Mouse (Mus musculus) limb, embryonic 10.5 days (tissue): ENCODE measurements around the gene Gstm4. TPM values are rescaled to one million over a fixed set of nuclear protein-coding genes. Genes with fewer than 3 reads are reported as not detected.
A peak's percentile ranks its signal among the peaks of the same experiment; 100 is the strongest.
"Not testable (repeated sequence)": the region's sequence is repeated elsewhere in the genome, so short reads cannot be mapped to it uniquely, and the experiment has no call there.

Source experiments
- DNase-seq: peaks from one replicate; pipeline ENCODE4 v3.0.0-alpha.2; 2017; ENCODE audit warnings: low spot score
- H3K27ac ChIP-seq: fragments of 300-500 bp; sonication (generic); 2 replicates; pipeline ENCODE4 v1.5.1; 2016; ENCODE audit warnings: mild to moderate bottlenecking
- H3K27me3 ChIP-seq: fragments of 300-500 bp; sonication (generic); 2 replicates; pipeline ENCODE4 v1.6.1; 2016; ENCODE audit warnings: low read depth, mild to moderate bottlenecking; ENCODE audit not compliant: poor library complexity, severe bottlenecking
- H3K36me3 ChIP-seq: fragments of 300-500 bp; sonication (generic); 2 replicates; pipeline ENCODE4 v1.6.1; 2016; ENCODE audit warnings: mild to moderate bottlenecking, moderate library complexity
- H3K4me1 ChIP-seq: fragments of 300-500 bp; sonication (generic); 2 replicates; pipeline ENCODE4 v1.6.1; 2016
- H3K4me3 ChIP-seq: fragments of 300-500 bp; sonication (generic); 2 replicates; pipeline ENCODE4 v1.5.1; 2016; ENCODE audit warnings: mild to moderate bottlenecking, moderate library complexity
- H3K9me3 ChIP-seq: fragments of 300-500 bp; sonication (generic); replicated peaks from 2 replicates; pipeline ENCODE4 v1.6.1; 2016; ENCODE audit warnings: mild to moderate bottlenecking
- WGBS: fragments of 180-500 bp; shearing (Covaris S2); methylation state at CpG from one replicate; pipeline ENCODE4 v1.1.7; 2016; 5-methylcytosine and 5-hydroxymethylcytosine counted together
- polyA plus RNA-seq: library from polyadenylated mRNA; unstranded; fragments of >200 nt; fragmentation: Nextera tagmentation; extraction: Ambion mirVana; gene quantifications from 2 replicates; pipeline ENCODE4 v1.2.1, GENCODE M21; 2016

Gstm4 gene
- polyA plus RNA-seq, 1 experiment from 2014 or later = 15.1 TPM

- not testable (repeated sequence) for H3K36me3 ChIP-seq, H3K9me3 ChIP-seq, DNase-seq, H3K4me3 ChIP-seq, H3K27me3 ChIP-seq, H3K27ac ChIP-seq
- 74% methylated on average over 11 of the region's 11 CpGs for WGBS
- H3K4me1 ChIP-seq = peaks cover 16% of the 10 kb centered on the region
Measured at GRCm38 (mm10) chr3:108020351-108021022, 24.2 kb downstream of the Gstm4 start.

- not testable (repeated sequence) for DNase-seq, H3K9me3 ChIP-seq, H3K4me3 ChIP-seq, H3K27me3 ChIP-seq, H3K36me3 ChIP-seq, H3K27ac ChIP-seq
- H3K4me1 ChIP-seq = peaks cover 18% of the 10 kb centered on the region
- WGBS = 83% methylated on average over 3 of the region's 3 CpGs
Measured at GRCm38 (mm10) chr3:108019226-108019625, 25.5 kb downstream of the Gstm4 start.

- H3K9me3 ChIP-seq = no peaks in the 10 kb centered on the region
- 36% methylated on average over 14 of the region's 14 CpGs for WGBS
- peak overlapping the region; percentile 85 for H3K27ac ChIP-seq
- no peak for DNase-seq
- H3K36me3 ChIP-seq = no peaks in the 10 kb centered on the region
- H3K27me3 ChIP-seq = 0 out of 2 replicates have a peak, but pooled peaks cover 4% of the 10 kb centered on the region
- H3K4me1 ChIP-seq = peaks cover 18% of the 10 kb centered on the region
- H3K4me3 ChIP-seq = peak overlapping the region; percentile 58
Measured at GRCm38 (mm10) chr3:108018190-108018820, 26.4 kb downstream of the Gstm4 start.

- Histone ChIP-seq H3K4me1 (peaks cover 18% of the 10 kb centered on the region), H3K27me3 (0 out of 2 replicates have a peak, but pooled peaks cover 4% of the 10 kb centered on the region), H3K4me3 (peak within 1 kb of the TSS; percentile 58), H3K36me3 (no peaks in the 10 kb centered on the region), H3K9me3 (no peaks in the 10 kb centered on the region), H3K27ac (peak within 1 kb of the TSS; percentile 85)
- peak; percentile 89 for DNase-seq
- WGBS = under 1% methylated on average over 31 of the region's 31 CpGs
Measured at GRCm38 (mm10) chr3:108017473-108018189, 27.1 kb downstream of the Gstm4 start, which contains the start of gene Gstm1. Gene Gstm1, minus strand, starts transcription at chr3:108017973.

GRCm38 (mm10) chr3:108016468-108016867 is 28.2 kb downstream of the Gstm4 start:
- H3K4me3 ChIP-seq, H3K9me3 ChIP-seq, H3K27me3 ChIP-seq, H3K27ac ChIP-seq, H3K36me3 ChIP-seq, DNase-seq: not testable (repeated sequence)
- H3K4me1 ChIP-seq = peaks cover 18% of the 10 kb centered on the region
- WGBS = 90% methylated on average over 5 of the region's 5 CpGs

GRCm38 (mm10) chr3:108014974-108015346 is 29.7 kb downstream of the Gstm4 start:
- Histone ChIP-seq H3K4me3 (no peak overlapping the region), H3K27ac (no peak overlapping the region), H3K4me1 (peaks cover 18% of the 10 kb centered on the region), H3K9me3 (no peaks in the 10 kb centered on the region), H3K36me3 (no peaks in the 10 kb centered on the region), H3K27me3 (0 out of 2 replicates have a peak, but pooled peaks cover 4% of the 10 kb centered on the region)
- DNase-seq = no peak
- 90% methylated on average over 2 of the region's 2 CpGs for WGBS

GRCm38 (mm10) chr3:108014098-108014973 is 30.4 kb downstream of the Gstm4 start:
- DNase-seq = no peak
- Histone ChIP-seq H3K27ac (no peak overlapping the region), H3K4me3 (no peak overlapping the region), H3K9me3 (no peaks in the 10 kb centered on the region), H3K4me1 (peaks cover 18% of the 10 kb centered on the region), H3K27me3 (0 out of 2 replicates have a peak, but pooled peaks cover 4% of the 10 kb centered on the region), H3K36me3 (no peaks in the 10 kb centered on the region)
- WGBS = 82% methylated on average over 8 of the region's 8 CpGs

GRCm38 (mm10) chr3:108013331-108013871 is 31.3 kb downstream of the Gstm4 start:
- DNase-seq = no peak
- 90% methylated on average over 4 of the region's 4 CpGs for WGBS
- H3K27me3 ChIP-seq = 0 out of 2 replicates have a peak, but pooled peaks cover 4% of the 10 kb centered on the region

GRCm38 (mm10) chr3:108011558-108011957 is 33.1 kb downstream of the Gstm4 start:
- Histone ChIP-seq H3K4me1 (peaks cover 2% of the 10 kb centered on the region; the same call in 1 of the 2 replicates), H3K4me3 (no peak overlapping the region), H3K27me3 (0 out of 2 replicates have a peak, but pooled peaks cover 4% of the 10 kb centered on the region), H3K36me3 (no peaks in the 10 kb centered on the region), H3K9me3 (no peaks in the 10 kb centered on the region), H3K27ac (no peak overlapping the region)
- no peak for DNase-seq
- 88% methylated on average over 3 of the region's 3 CpGs for WGBS

More at GRCm38 (mm10) chr3:108013331-108013871, 31.3 kb downstream of the Gstm4 start:
- H3K4me1 ChIP-seq = peaks cover 15% of the 10 kb centered on the region
- H3K9me3 ChIP-seq = no peaks in the 10 kb centered on the region
- no peaks in the 10 kb centered on the region for H3K36me3 ChIP-seq
- no peak overlapping the region for H3K4me3 ChIP-seq
- H3K27ac ChIP-seq = no peak overlapping the region

GRCm38 (mm10) chr3:108010286-108010685 is 34.4 kb downstream of the Gstm4 start:
- no peak overlapping the region for H3K4me3 ChIP-seq
- DNase-seq = no peak
- no peaks in the 10 kb centered on the region for H3K27me3 ChIP-seq
- no peak overlapping the region for H3K27ac ChIP-seq
- no peaks in the 10 kb centered on the region for H3K9me3 ChIP-seq
- no peaks in the 10 kb centered on the region for H3K36me3 ChIP-seq
- H3K4me1 ChIP-seq = 0 out of 2 replicates have a peak, but pooled peaks cover 2% of the 10 kb centered on the region
- 72% methylated on average over 2 of the region's 2 CpGs for WGBS

GRCm38 (mm10) chr3:108002021-108002420 is 42.7 kb downstream of the Gstm4 start:
- Histone ChIP-seq H3K27ac (no peak overlapping the region), H3K36me3 (no peaks in the 10 kb centered on the region), H3K27me3 (no peaks in the 10 kb centered on the region), H3K4me3 (no peak overlapping the region), H3K4me1 (peaks cover 3% of the 10 kb centered on the region), H3K9me3 (no peaks in the 10 kb centered on the region)
- no peak for DNase-seq
- 89% methylated on average over 8 of the region's 8 CpGs for WGBS

- DNase-seq = no peak
- H3K27me3 ChIP-seq = no peaks in the 10 kb centered on the region
- H3K36me3 ChIP-seq = no peaks in the 10 kb centered on the region
- no peak overlapping the region for H3K27ac ChIP-seq
- H3K4me1 ChIP-seq = peaks cover 4% of the 10 kb centered on the region
- no peak overlapping the region for H3K4me3 ChIP-seq
- H3K9me3 ChIP-seq = no peaks in the 10 kb centered on the region
- 93% methylated on average over 3 of the region's 3 CpGs for WGBS
Measured at GRCm38 (mm10) chr3:107999491-107999890, 45.2 kb downstream of the Gstm4 start.
